Mouse (Mus musculus) stomach, postnatal 0 days (tissue): ENCODE results near the gene Mkln1.

ENCODE experiments used
- CTCF ChIP-seq: IDR thresholded peaks from 2 replicates; pipeline ENCODE4 v1.5.1; 2016; ENCODE audit warnings: antibody characterized with exemption, low read depth, mild to moderate bottlenecking, moderate library complexity
- EP300 ChIP-seq: optimal IDR thresholded peaks from 2 replicates; pipeline ENCODE3; 2016; ENCODE audit warnings: antibody characterized with exemption

GRCm38 (mm10) chr6:31371140-31371539, 27.4 kb upstream of the Mkln1 start:
- no peak for TF ChIP-seq CTCF
- no peak for TF ChIP-seq EP300
